Mouse (Mus musculus) kidney, embryonic 16.5 days (tissue): ENCODE results near the gene Akap13. TPM values are rescaled to one million over a fixed set of nuclear protein-coding genes. Genes with fewer than 3 reads are reported as not detected.

Experiments used
- ATAC-seq: fragments of 200-750 bp; cut with Nextera tagmentation; 2 replicates; pipeline ENCODE4 v1.8.0; 2017; ENCODE audit warnings: moderate TSS enrichment; ENCODE audit not compliant: low FRiP score, low TSS enrichment
- H3K27ac ChIP-seq: fragments of 300-500 bp; sonication (generic); 2 replicates; pipeline ENCODE4 v1.5.1; 2014; ENCODE audit warnings: low read length
- H3K27me3 ChIP-seq: fragments of 300-500 bp; sonication (generic); 2 replicates; pipeline ENCODE4 v1.6.1; 2014; ENCODE audit warnings: low read length, control low read depth, mixed read lengths; ENCODE audit not compliant: insufficient read depth
- H3K36me3 ChIP-seq: fragments of 300-500 bp; sonication (generic); 2 replicates; pipeline ENCODE4 v1.6.1; 2014; ENCODE audit warnings: low read length, control low read depth, mixed read lengths; ENCODE audit not compliant: insufficient read depth
- H3K4me1 ChIP-seq: fragments of 300-500 bp; sonication (generic); 2 replicates; pipeline ENCODE4 v1.6.1; 2014; ENCODE audit warnings: low read length, control low read depth, mixed read lengths; ENCODE audit not compliant: insufficient read depth
- H3K4me2 ChIP-seq: fragments of 300-500 bp; sonication (generic); replicated peaks from 2 replicates; pipeline ENCODE4 v1.6.1; 2014; ENCODE audit warnings: low read depth, low read length
- H3K4me3 ChIP-seq: fragments of 300-500 bp; sonication (generic); 2 replicates; pipeline ENCODE4 v1.5.1; 2014; ENCODE audit warnings: mild to moderate bottlenecking, low read length
- H3K9ac ChIP-seq: fragments of 300-500 bp; sonication (generic); replicated peaks from 2 replicates; pipeline ENCODE4 v1.6.1; 2014; ENCODE audit warnings: low read length
- H3K9me3 ChIP-seq: fragments of 300-500 bp; sonication (generic); 2 replicates; pipeline ENCODE4 v1.6.1; 2016; ENCODE audit warnings: low read length, control low read depth
- WGBS: fragments of 180-500 bp; shearing (Covaris S2); extraction: QIAGEN DNeasy Blood & Tissue Kit; methylation state at CpG from one replicate; pipeline ENCODE4 v1.1.7; 2014; 5-methylcytosine and 5-hydroxymethylcytosine counted together
- polyA plus RNA-seq: library from polyadenylated mRNA; unstranded; fragments of >200 nt; fragmentation: Nextera tagmentation; extraction: Ambion mirVana; gene quantifications from 2 replicates; pipeline ENCODE4 v1.2.1, GENCODE M21; 2015

Akap13 gene
- polyA plus RNA-seq, 1 experiment from 2014 or later, result 35.2 TPM

DNA sequence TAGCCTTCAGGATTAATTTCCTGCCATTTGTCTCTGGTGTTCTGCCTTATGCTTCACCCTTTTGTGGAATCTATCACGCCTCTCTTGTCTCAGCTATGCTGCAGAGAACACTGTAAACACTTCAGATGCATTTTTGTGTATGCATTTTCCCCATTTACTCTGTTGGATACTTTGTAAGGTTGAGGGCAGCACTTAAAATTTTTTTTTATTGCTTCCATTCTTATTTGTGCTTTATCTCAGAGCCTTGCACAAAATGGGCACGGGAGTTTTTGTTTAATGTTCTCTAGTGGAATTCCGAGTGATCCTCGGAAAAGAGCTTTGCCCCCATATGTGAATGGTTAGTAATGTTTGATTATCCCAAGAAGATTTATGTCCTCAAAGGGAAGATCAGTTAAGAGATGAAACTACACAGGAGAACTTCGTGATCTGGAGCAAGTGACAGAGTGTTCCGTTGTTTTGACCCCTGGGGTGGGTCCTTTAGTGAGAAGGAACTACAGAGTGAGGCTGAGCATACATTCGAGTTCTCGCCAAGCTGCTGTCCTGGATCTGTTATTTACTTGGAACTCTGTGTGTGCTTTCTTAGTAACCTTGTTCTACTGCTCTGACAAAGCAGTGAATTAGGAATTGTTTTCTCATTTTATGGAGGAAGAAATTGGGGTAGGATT, 97.8 kb downstream of the Akap13 start:
- Histone ChIP-seq H3K4me1 (peaks cover 37% of the 10 kb centered on the region), H3K9me3 (no peaks in the 10 kb centered on the region), H3K36me3 (0 out of 2 replicates have a peak, but pooled peaks cover 3% of the 10 kb centered on the region), H3K27ac (no peak overlapping the region), H3K27me3 (no peaks in the 10 kb centered on the region), H3K4me3 (no peak overlapping the region), H3K9ac (no peak overlapping the region), H3K4me2 (no peak overlapping the region)
- 51% methylated on average over 8 of the region's 8 CpGs for WGBS
- no peak for ATAC-seq

DNA sequence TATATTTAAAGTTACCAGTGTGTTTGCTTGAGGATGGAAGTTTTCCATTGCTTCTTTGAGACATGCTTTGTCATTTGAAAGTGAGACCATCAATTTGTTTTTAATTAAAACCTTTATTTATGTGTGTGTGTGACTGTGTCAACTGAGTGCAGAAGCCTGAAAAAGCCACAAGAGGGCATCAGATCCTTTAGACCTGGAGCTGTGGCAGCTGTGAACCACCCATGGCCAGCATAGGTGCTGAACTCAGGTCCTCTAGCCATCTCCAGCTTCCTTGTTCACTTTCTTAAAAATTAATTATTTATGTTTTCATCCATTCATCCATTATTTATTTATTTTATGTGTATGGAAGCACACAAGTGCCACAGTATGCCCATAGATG, 98.3 kb downstream of the Akap13 start:
- Histone ChIP-seq H3K36me3 (no peaks in the 10 kb centered on the region), H3K9ac (no peak overlapping the region), H3K4me3 (no peak overlapping the region), H3K9me3 (no peaks in the 10 kb centered on the region), H3K27ac (no peak overlapping the region), H3K4me1 (peaks cover 42% of the 10 kb centered on the region), H3K4me2 (no peak overlapping the region), H3K27me3 (no peaks in the 10 kb centered on the region)
- no peak for ATAC-seq

DNA sequence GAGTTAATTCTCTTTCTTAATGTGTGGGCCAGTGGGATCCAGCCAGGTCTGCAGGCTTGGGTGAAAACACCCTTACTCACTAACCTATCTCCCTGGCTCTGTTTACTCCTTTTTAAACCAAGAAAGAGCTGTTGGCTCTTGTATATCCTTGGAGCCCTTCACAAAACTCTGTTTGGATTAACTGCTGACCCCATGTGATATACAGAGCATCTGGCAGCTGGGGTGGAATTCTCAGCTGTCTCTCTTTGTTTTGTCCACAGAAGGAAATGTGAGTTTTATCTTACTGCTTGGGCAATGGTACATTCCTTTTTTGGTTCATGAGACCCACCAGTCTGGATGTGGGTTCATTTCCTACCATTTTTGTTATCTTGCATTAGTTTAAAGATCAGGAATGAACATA, 98.7 kb downstream of the Akap13 start:
- Histone ChIP-seq H3K9me3 (no peaks in the 10 kb centered on the region), H3K36me3 (no peaks in the 10 kb centered on the region), H3K4me2 (no peak overlapping the region), H3K4me1 (peaks cover 46% of the 10 kb centered on the region), H3K9ac (no peak overlapping the region), H3K27me3 (no peaks in the 10 kb centered on the region), H3K4me3 (no peak overlapping the region), H3K27ac (no peak overlapping the region)
- ATAC-seq, result no peak

DNA sequence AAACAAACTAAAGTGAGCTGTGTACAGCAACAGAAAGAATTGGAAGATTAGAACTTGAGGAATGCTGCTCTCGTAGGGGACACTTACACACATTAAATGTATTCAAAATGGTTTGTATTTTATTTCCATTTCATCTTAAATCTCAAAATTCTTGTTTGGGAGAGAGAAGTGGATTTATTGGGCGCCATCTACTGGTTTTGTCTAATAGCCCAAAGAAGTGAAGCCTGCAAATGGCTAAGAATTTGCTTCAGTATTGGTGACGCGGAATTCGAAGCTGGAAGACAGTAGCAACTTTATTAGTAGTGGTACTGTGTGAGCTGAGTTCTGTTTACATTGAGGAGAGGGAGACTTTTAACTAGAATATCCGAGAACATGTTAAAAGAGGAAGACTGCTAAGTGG, 100.6 kb downstream of the Akap13 start:
- no peak overlapping the region for H3K9ac ChIP-seq
- no peaks in the 10 kb centered on the region for H3K36me3 ChIP-seq
- 50% methylated on average over 6 of the region's 6 CpGs for WGBS
- no peak overlapping the region for H3K27ac ChIP-seq
- H3K4me3 ChIP-seq, result no peak overlapping the region
- ATAC-seq, result no peak
- no peaks in the 10 kb centered on the region for H3K9me3 ChIP-seq
- H3K4me2 ChIP-seq, result no peak overlapping the region
- no peaks in the 10 kb centered on the region for H3K27me3 ChIP-seq
- H3K4me1 ChIP-seq, result peaks cover 43% of the 10 kb centered on the region

DNA sequence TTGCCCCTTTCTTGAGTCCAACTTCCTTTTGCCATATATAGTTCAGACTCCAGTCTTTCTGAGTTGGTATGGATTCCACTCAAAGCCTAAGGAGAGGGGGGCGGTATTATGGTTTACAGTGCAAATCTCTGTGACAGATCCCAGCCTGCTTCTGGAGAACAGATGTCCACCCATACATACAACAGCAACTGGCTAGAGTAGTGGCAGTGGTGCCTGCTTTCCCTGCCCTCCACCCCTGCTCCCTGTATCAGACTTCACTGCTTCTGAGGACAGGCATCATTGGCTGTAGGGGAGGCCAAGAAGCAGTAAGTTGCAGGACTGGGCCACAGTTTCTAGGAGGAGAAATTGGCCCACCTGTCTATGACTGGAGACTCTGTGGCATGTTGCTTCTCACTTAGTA, 102.9 kb downstream of the Akap13 start:
- H3K4me2 ChIP-seq, result no peak overlapping the region

DNA sequence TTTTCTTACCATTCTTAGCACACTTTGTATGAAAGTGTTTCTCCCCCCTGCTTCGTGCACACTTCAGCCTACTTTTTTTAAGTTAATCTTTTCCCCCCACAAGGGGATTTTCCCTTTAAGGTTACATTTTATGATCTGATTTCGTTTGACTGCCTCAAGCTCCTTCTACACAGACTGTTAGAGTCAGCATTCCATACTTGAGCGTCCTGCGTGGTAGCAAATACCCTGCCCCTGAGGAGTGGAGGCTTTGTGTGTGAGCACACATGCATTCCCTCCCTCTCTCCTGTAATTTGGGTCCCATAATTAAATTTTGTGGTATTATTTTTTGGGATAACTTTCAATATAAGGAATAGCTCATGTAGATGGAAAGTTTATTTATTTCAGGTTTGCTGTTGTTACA, 103.8 kb downstream of the Akap13 start:
- Histone ChIP-seq H3K4me3 (no peak overlapping the region), H3K4me2 (no peak overlapping the region), H3K27me3 (no peaks in the 10 kb centered on the region), H3K27ac (peak overlapping the region; percentile 29; the same call in 1 of the 2 replicates), H3K36me3 (no peaks in the 10 kb centered on the region), H3K9ac (no peak overlapping the region), H3K9me3 (no peaks in the 10 kb centered on the region), H3K4me1 (peaks cover 31% of the 10 kb centered on the region)
- WGBS, result 31% methylated on average over 4 of the region's 4 CpGs
- no peak for ATAC-seq

More for the DNA sequence above, 102.9 kb downstream of the Akap13 start:
- no peak for ATAC-seq
- WGBS, result 32% methylated on average over 1 of the region's 1 CpGs
- Histone ChIP-seq H3K27ac (no peak overlapping the region), H3K9me3 (no peaks in the 10 kb centered on the region), H3K36me3 (no peaks in the 10 kb centered on the region), H3K9ac (no peak overlapping the region), H3K4me1 (peaks cover 38% of the 10 kb centered on the region), H3K4me3 (no peak overlapping the region), H3K27me3 (no peaks in the 10 kb centered on the region)

DNA sequence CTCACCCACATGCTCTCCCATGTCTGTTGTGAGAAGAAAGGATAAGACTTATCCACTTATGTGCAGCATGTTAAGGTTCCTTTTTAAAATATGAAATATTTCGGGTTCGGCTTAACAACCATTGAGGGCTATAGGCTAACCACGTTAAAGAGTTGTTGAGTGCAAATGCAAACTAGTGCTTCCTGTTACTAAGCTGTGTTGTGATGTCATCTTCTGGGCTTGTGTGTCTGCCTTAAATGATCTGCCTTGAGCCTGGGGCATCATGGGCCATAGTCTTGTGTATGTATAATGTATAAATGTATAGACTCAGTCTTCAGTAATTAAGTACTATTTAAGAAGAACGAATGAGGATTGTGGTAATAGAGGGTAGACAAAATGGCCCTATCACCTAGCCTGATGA, 104.6 kb downstream of the Akap13 start:
- no peak overlapping the region for H3K4me3 ChIP-seq
- H3K27ac ChIP-seq, result no peak overlapping the region
- no peak overlapping the region for H3K9ac ChIP-seq
- no peaks in the 10 kb centered on the region for H3K36me3 ChIP-seq
- no peaks in the 10 kb centered on the region for H3K9me3 ChIP-seq
- ATAC-seq, result no peak
- H3K4me1 ChIP-seq, result peaks cover 29% of the 10 kb centered on the region
- H3K27me3 ChIP-seq, result no peaks in the 10 kb centered on the region
- H3K4me2 ChIP-seq, result no peak overlapping the region
- WGBS, result 88% methylated on average over 4 of the region's 4 CpGs

DNA sequence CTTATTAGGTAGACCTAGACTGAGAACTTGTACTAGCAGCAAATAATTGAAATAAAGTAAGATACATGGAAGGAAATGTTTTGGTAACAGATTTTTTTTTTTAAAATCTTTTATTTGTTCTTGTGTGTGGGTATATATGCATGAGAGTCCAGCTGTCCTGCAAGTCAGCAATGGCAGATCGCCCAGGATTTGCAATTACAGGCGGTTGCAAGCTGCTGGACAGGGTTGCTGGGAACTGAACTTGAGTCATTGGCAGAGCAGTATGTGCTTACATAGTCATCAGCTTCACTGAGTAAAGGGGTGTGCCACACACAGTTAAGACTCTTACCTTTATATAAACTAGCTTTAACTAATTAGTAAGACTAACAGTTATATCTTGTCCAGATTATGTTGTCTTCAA, 105.2 kb downstream of the Akap13 start:
- Histone ChIP-seq H3K9ac (no peak overlapping the region), H3K27ac (no peak overlapping the region), H3K9me3 (no peaks in the 10 kb centered on the region), H3K4me1 (peaks cover 27% of the 10 kb centered on the region), H3K4me3 (no peak overlapping the region), H3K36me3 (no peaks in the 10 kb centered on the region), H3K4me2 (no peak overlapping the region), H3K27me3 (no peaks in the 10 kb centered on the region)
- 92% methylated on average over 2 of the region's 2 CpGs for WGBS
- no peak for ATAC-seq

DNA sequence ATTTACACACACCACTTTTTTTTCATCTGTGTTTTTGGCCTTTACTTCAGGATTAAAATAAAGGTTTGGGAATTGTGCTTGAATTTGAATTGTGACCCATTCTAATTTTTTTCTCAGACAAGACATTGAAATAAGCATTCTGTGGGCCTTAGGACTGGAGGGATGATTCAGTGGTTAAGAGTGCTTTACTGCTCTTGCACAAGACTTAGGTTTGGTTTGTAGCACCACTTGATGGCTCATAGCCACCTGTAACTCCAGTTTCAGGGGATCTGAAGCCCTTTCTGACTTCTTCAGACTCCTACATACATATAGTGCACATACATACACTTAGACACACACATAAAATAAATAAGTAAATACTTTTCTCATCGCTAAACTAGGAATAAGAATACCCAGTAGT, 105.8 kb downstream of the Akap13 start:
- Histone ChIP-seq H3K36me3 (no peaks in the 10 kb centered on the region), H3K27me3 (no peaks in the 10 kb centered on the region), H3K9me3 (no peaks in the 10 kb centered on the region), H3K4me1 (peaks cover 25% of the 10 kb centered on the region), H3K4me2 (no peak overlapping the region), H3K27ac (no peak overlapping the region), H3K4me3 (no peak overlapping the region), H3K9ac (no peak overlapping the region)
- WGBS, result 95% methylated on average over 1 of the region's 1 CpGs
- no peak for ATAC-seq

DNA sequence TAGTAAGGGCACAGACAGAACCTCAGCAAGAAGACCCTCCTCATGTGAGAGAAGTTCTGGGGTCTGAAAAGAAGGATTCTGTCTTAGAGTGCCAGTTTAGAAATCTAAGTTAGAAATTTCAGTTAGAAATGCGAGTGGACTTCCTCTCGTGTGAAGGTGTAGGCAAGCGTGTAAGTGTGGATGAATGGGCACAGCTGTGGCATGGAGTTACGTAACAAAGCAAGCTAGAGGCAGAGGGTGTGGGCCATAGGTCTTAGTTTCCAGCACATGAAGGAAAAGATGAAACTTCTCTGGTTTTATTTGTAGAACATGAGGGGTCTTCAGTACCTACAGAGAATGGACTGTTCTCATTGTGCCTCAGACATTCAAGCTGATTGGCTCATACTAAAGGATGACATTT, 112.9 kb downstream of the Akap13 start:
- Histone ChIP-seq H3K4me2 (no peak overlapping the region), H3K4me1 (no peaks in the 10 kb centered on the region), H3K9ac (no peak overlapping the region), H3K27me3 (no peaks in the 10 kb centered on the region), H3K9me3 (no peaks in the 10 kb centered on the region), H3K27ac (no peak overlapping the region), H3K36me3 (peaks cover 3% of the 10 kb centered on the region; the same call in 1 of the 2 replicates), H3K4me3 (no peak overlapping the region)
- 60% methylated on average over 4 of the region's 4 CpGs for WGBS
- ATAC-seq, result no peak
